Mouse (Mus musculus): ENCODE results near the gene Mrps6. TPM values are rescaled to one million over a fixed set of nuclear protein-coding genes. Genes with fewer than 3 reads are reported as not detected.

Gene Mrps6
- polyA plus RNA-seq, 1 experiment from 2014 or later = 114 TPM

DNA sequence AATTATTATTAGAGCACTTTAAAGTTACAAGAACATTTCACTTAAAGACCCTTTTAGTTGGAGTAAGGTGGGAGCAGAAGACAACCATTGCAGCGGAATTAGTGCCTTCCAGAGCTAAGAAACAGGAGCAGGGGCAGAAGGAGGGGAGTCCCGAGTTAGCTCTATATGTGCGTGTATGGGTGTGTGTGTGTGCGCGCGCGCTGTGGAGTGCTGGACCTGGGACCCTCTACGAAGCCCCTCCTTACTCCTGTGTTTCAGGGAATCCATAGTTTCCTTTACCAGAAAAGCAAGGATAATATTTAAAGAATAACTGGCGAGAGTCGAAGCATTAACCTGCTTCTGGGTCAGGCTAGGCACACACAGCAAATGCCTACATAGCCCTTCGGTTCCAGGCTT, 616 bp upstream of the Mrps6 start:
- peak overlapping the region; percentile 59 for H3K9ac ChIP-seq (ENCODE audit: low read length)
- H3K27me3 ChIP-seq (replicated peaks; ENCODE audit: control insufficient read depth, insufficient read depth, low read length) = no peaks in the 10 kb centered on the region
- peak overlapping the region; percentile 69 for H3K27ac ChIP-seq (ENCODE audit: low read depth)
- 4% methylated on average over 11 of the region's 11 CpGs for WGBS
- peak overlapping the region; percentile 94 for H3K4me3 ChIP-seq (ENCODE audit: low read depth, low read length)
- H3K4me1 ChIP-seq (replicated peaks; ENCODE audit: control insufficient read depth, insufficient read depth, low read length) = peaks cover 18% of the 10 kb centered on the region
- peaks cover 6% of the 10 kb centered on the region; the same call in 1 of the 2 replicates for H3K9me3 ChIP-seq (ENCODE audit: control insufficient read depth, low read length)
- peaks cover 10% of the 10 kb centered on the region for H3K36me3 ChIP-seq (ENCODE audit: control insufficient read depth, insufficient read depth, low read length)
- peak overlapping the region; percentile 67 for H3K4me2 ChIP-seq (ENCODE audit: low read length)
- DNase-seq (ENCODE audit: low spot score) = no peak
- ATAC-seq (replicated peaks; ENCODE audit: low FRiP score, low TSS enrichment, low read depth) = no peak

DNA sequence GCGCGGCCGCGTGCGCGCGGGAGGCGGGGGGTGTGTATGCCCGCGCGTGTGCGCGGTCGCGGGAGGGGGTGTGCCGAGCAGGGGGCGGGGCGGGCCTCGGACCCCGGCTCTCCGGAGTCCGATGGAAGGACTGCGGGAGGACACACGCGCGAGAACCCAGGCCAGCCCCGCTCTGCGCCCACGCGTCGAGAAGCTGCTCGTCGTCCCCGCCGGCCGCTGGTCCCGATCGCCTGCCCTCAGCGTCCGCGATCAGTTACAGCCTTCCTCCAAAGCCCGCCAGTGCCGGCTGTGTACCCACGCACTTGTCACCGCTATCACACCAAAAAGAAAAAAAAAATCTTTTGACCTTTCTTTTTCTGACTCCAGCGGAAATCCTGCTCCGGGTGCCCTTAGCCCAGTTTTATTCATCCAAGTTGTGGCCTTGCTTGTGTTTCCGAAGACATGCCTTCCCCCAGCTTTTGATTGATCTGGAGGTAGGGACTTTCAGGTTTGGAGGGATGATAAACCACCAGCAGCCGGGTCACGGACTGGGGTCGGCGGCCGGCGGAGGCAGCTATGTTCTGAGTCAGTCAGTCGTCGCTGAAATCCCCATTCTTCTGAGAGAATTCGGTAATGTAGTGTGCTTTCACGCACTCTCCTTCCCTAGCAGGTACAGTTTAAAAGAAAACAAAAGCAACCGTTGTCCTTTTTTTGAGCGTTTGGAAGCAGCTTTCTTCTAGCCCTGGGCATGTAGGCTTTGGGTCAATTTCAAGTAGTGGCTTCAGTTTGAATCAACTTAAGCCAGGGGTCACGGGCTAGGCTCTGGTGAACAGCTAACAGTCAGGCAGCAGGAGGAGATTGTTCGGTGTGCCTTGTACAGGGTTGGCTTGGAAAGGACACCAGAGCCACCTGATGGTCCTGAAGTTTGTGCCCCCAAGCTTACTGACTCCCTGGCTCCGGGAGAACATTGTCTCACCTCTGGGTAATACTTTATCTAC, 862 bp downstream of the Mrps6 start:
- Histone ChIP-seq H3K36me3 (ENCODE audit: control insufficient read depth, insufficient read depth, low read length) (peaks cover 23% of the 10 kb centered on the region), H3K9ac (ENCODE audit: low read length) (peak overlapping the region; percentile 59), H3K4me3 (ENCODE audit: low read depth, low read length) (peak overlapping the region; percentile 94), H3K4me1 (replicated peaks; ENCODE audit: control insufficient read depth, insufficient read depth, low read length) (peaks cover 18% of the 10 kb centered on the region), H3K9me3 (ENCODE audit: control insufficient read depth, low read length) (peaks cover 3% of the 10 kb centered on the region; the same call in 1 of the 2 replicates), H3K27ac (ENCODE audit: low read depth) (no peak overlapping the region), H3K4me2 (ENCODE audit: low read length) (peak overlapping the region; percentile 67), H3K27me3 (replicated peaks; ENCODE audit: control insufficient read depth, insufficient read depth, low read length) (no peaks in the 10 kb centered on the region)
- WGBS = 3% methylated on average over 46 of the region's 63 CpGs
- ATAC-seq (replicated peaks; ENCODE audit: low FRiP score, low TSS enrichment, low read depth) = peak; percentile 69
- DNase-seq (ENCODE audit: low spot score) = peak; percentile 57

DNA sequence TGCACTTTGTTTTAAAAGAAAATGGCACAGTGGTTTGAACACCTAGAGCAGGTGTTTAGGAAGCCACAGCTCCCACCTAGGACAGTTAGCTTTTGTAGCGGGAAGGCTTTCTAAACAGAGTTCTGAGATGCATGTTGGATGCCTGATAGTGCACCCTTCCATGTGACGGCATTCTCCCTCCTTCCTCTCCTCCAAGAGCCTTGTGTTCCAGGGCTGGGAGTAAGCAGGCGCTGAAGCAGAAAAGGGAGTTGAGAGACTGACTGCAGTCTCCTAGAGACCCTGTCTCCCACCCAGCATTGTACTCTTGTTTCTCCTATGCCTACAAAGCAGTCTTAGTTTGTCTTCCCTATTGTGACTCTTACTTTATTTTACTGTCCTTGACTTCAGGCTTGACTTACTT, 2.1 kb downstream of the Mrps6 start:
- H3K36me3 ChIP-seq (ENCODE audit: control insufficient read depth, insufficient read depth, low read length) = peaks cover 23% of the 10 kb centered on the region
- H3K9ac ChIP-seq (ENCODE audit: low read length) = no peak overlapping the region
- H3K4me2 ChIP-seq (ENCODE audit: low read length) = no peak overlapping the region
- no peak overlapping the region for H3K27ac ChIP-seq (ENCODE audit: low read depth)
- DNase-seq (ENCODE audit: low spot score) = no peak
- ATAC-seq (replicated peaks; ENCODE audit: low FRiP score, low TSS enrichment, low read depth) = no peak
- H3K9me3 ChIP-seq (ENCODE audit: control insufficient read depth, low read length) = no peaks in the 10 kb centered on the region
- 74% methylated on average over 3 of the region's 3 CpGs for WGBS
- no peaks in the 10 kb centered on the region for H3K27me3 ChIP-seq (replicated peaks; ENCODE audit: control insufficient read depth, insufficient read depth, low read length)
- H3K4me3 ChIP-seq (ENCODE audit: low read depth, low read length) = no peak overlapping the region
- peaks cover 18% of the 10 kb centered on the region for H3K4me1 ChIP-seq (replicated peaks; ENCODE audit: control insufficient read depth, insufficient read depth, low read length)

DNA sequence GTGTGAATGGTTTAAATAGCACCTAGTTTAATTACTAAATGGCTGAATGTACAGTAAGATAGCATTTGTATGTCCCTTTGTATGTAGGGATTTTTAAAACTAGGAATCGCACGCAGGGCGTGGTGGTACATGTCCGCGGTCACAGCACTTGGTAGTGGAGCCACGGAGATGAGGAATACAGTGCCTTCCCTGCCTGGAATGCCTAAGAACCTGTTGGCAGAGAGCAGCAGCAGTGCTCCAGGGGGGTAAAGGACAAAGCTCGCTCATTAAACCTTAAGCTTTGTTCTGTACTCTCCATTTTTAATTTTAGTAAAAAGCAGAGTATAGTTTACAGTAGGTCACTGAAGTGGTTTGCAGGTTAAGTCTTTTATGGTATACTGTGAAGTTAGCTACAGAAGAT, 3.5 kb downstream of the Mrps6 start:
- Histone ChIP-seq H3K4me3 (ENCODE audit: low read depth, low read length) (no peak overlapping the region), H3K4me1 (replicated peaks; ENCODE audit: control insufficient read depth, insufficient read depth, low read length) (peaks cover 18% of the 10 kb centered on the region), H3K9me3 (ENCODE audit: control insufficient read depth, low read length) (no peaks in the 10 kb centered on the region), H3K27me3 (replicated peaks; ENCODE audit: control insufficient read depth, insufficient read depth, low read length) (no peaks in the 10 kb centered on the region), H3K27ac (ENCODE audit: low read depth) (no peak overlapping the region), H3K9ac (ENCODE audit: low read length) (no peak overlapping the region), H3K4me2 (ENCODE audit: low read length) (no peak overlapping the region), H3K36me3 (ENCODE audit: control insufficient read depth, insufficient read depth, low read length) (peaks cover 30% of the 10 kb centered on the region)
- ATAC-seq (replicated peaks; ENCODE audit: low FRiP score, low TSS enrichment, low read depth) (no peak), DNase-seq (ENCODE audit: low spot score) (no peak)
- 96% methylated on average over 7 of the region's 7 CpGs for WGBS

DNA sequence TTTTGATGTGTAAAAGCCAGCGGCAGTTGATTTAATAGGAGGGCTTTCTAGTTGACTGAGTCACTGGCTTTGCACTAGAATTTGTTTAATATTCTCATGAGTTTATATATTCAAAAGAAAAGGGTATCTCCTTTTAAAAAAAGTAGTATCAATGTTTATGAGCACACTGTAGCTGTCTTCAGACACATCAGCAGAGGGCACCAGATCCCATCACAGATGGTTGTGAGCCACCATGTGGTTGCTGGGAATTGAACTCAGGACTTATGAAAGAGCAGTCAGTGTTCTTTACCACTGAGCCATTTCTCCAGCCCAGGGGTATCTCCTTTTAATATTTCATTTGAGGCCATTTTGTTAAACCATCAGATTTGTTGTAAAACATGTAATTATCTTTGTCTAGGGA, 4.8 kb downstream of the Mrps6 start:
- peaks cover 12% of the 10 kb centered on the region for H3K4me1 ChIP-seq (replicated peaks; ENCODE audit: control insufficient read depth, insufficient read depth, low read length)
- ATAC-seq (replicated peaks; ENCODE audit: low FRiP score, low TSS enrichment, low read depth) (no peak), DNase-seq (ENCODE audit: low spot score) (no peak)
- H3K4me2 ChIP-seq (ENCODE audit: low read length) = no peak overlapping the region
- no peak overlapping the region for H3K27ac ChIP-seq (ENCODE audit: low read depth)
- peaks cover 41% of the 10 kb centered on the region for H3K36me3 ChIP-seq (ENCODE audit: control insufficient read depth, insufficient read depth, low read length)
- WGBS = 97% methylated on average over 1 of the region's 1 CpGs
- H3K9ac ChIP-seq (ENCODE audit: low read length) = no peak overlapping the region
- no peak overlapping the region for H3K4me3 ChIP-seq (ENCODE audit: low read depth, low read length)
- no peaks in the 10 kb centered on the region for H3K27me3 ChIP-seq (replicated peaks; ENCODE audit: control insufficient read depth, insufficient read depth, low read length)
- H3K9me3 ChIP-seq (ENCODE audit: control insufficient read depth, low read length) = no peaks in the 10 kb centered on the region

DNA sequence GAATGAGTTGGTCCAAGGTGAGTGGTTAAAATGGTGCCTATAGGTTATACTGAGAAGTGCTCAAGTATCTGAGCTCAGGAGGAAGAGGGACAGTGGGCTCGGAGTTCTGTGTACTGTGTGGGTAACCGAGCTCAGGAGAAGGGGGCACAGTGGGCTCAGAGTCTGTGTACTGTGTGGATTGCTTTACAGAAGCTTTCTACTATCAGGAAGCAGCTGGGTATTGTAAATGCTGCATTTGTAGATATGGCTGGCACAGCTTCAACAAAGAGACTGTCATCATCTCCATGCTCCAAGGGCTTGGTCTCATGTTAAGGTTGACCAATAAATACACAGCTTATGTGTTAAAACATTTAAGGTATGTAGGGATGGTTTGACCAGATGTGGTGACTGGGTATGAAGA, 6.7 kb downstream of the Mrps6 start:
- 98% methylated on average over 2 of the region's 2 CpGs for WGBS
- no peak overlapping the region for H3K4me3 ChIP-seq (ENCODE audit: low read depth, low read length)
- H3K4me1 ChIP-seq (replicated peaks; ENCODE audit: control insufficient read depth, insufficient read depth, low read length) = peaks cover 5% of the 10 kb centered on the region
- no peaks in the 10 kb centered on the region for H3K9me3 ChIP-seq (ENCODE audit: control insufficient read depth, low read length)
- ATAC-seq (replicated peaks; ENCODE audit: low FRiP score, low TSS enrichment, low read depth) = no peak
- DNase-seq (ENCODE audit: low spot score) = no peak
- H3K4me2 ChIP-seq (ENCODE audit: low read length) = no peak overlapping the region
- H3K36me3 ChIP-seq (ENCODE audit: control insufficient read depth, insufficient read depth, low read length) = peaks cover 55% of the 10 kb centered on the region
- no peak overlapping the region for H3K9ac ChIP-seq (ENCODE audit: low read length)
- no peak overlapping the region for H3K27ac ChIP-seq (ENCODE audit: low read depth)
- no peaks in the 10 kb centered on the region for H3K27me3 ChIP-seq (replicated peaks; ENCODE audit: control insufficient read depth, insufficient read depth, low read length)

DNA sequence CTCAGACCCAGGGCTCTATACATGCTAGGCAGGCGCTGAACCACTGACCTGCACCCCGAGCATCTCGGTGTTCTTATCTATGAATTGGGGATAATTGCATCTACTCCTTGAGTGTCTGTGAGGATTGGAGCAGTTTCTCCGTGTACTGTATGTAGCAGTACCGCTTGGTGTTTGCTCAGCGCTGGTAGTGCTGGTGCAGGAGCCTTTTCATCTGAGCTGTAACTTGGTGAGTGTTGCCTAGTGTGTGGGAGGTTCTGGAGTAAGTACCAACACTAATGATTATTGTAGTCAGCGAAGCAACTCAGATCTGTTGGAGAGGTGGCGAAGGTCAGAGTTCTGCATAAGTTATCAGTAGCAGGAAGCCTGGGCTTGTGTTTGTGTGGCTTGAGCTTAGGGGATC, 12.3 kb downstream of the Mrps6 start:
- H3K9me3 ChIP-seq (ENCODE audit: control insufficient read depth, low read length) = no peaks in the 10 kb centered on the region
- peaks cover 43% of the 10 kb centered on the region for H3K36me3 ChIP-seq (ENCODE audit: control insufficient read depth, insufficient read depth, low read length)
- ATAC-seq (replicated peaks; ENCODE audit: low FRiP score, low TSS enrichment, low read depth) = no peak

DNA sequence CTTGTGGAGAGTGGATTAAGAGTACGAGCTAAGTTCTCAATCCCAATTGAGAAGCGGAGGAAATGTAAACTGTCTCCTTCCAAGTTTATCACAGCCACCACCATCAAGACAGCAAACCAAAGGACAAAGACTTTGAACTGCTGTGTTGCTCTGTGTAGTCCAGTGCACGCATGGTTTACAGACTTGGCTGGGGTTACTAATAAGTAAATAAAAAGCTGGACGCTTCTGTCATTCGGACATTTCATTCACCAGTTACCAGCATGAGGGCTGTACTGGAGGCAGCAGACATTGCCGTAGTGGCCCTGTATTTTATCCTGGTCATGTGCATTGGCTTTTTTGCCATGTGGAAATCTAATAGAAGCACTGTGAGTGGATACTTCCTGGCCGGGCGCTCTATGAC, 18.7 kb downstream of the Mrps6 start:
- 93% methylated on average over 8 of the region's 8 CpGs for WGBS
- no peaks in the 10 kb centered on the region for H3K4me1 ChIP-seq (replicated peaks; ENCODE audit: control insufficient read depth, insufficient read depth, low read length)
- H3K9me3 ChIP-seq (ENCODE audit: control insufficient read depth, low read length) = no peaks in the 10 kb centered on the region
- H3K9ac ChIP-seq (ENCODE audit: low read length) = no peak overlapping the region
- no peak overlapping the region for H3K4me3 ChIP-seq (ENCODE audit: low read depth, low read length)
- ATAC-seq (replicated peaks; ENCODE audit: low FRiP score, low TSS enrichment, low read depth) (no peak), DNase-seq (ENCODE audit: low spot score) (no peak)
- no peak overlapping the region for H3K4me2 ChIP-seq (ENCODE audit: low read length)
- H3K36me3 ChIP-seq (ENCODE audit: control insufficient read depth, insufficient read depth, low read length) = peaks cover 23% of the 10 kb centered on the region
- no peak overlapping the region for H3K27ac ChIP-seq (ENCODE audit: low read depth)
- no peaks in the 10 kb centered on the region for H3K27me3 ChIP-seq (replicated peaks; ENCODE audit: control insufficient read depth, insufficient read depth, low read length)

More for the DNA sequence above, 12.3 kb downstream of the Mrps6 start:
- H3K27ac ChIP-seq (ENCODE audit: low read depth) = no peak overlapping the region
- H3K4me1 ChIP-seq (replicated peaks; ENCODE audit: control insufficient read depth, insufficient read depth, low read length) = no peaks in the 10 kb centered on the region
- WGBS = 72% methylated on average over 8 of the region's 8 CpGs
- no peak overlapping the region for H3K4me3 ChIP-seq (ENCODE audit: low read depth, low read length)
- no peak overlapping the region for H3K9ac ChIP-seq (ENCODE audit: low read length)
- H3K27me3 ChIP-seq (replicated peaks; ENCODE audit: control insufficient read depth, insufficient read depth, low read length) = no peaks in the 10 kb centered on the region
- no peak for DNase-seq (ENCODE audit: low spot score)
- no peak overlapping the region for H3K4me2 ChIP-seq (ENCODE audit: low read length)

All from intestine, embryonic 14.5 days (tissue).